Mouse (Mus musculus) hindbrain, embryonic 14.5 days (tissue): ENCODE data around the gene Fgfr2. TPM values are rescaled to one million over a fixed set of nuclear protein-coding genes. Genes with fewer than 3 reads are reported as not detected.

ENCODE experiments used
- ATAC-seq: fragments of 200-750 bp; cut with Nextera tagmentation; 2 replicates; pipeline ENCODE4 v1.8.0; 2017; ENCODE audit warnings: moderate number of reproducible peaks, mild to moderate bottlenecking, moderate TSS enrichment, moderate library complexity; ENCODE audit not compliant: low FRiP score
- DNase-seq: peaks from one replicate; pipeline ENCODE4 v3.0.0-alpha.2; 2015; ENCODE audit warnings: low spot score
- H3K27ac ChIP-seq: fragments of 300-500 bp; sonication (generic); 2 replicates; pipeline ENCODE4 v1.5.1; 2014; ENCODE audit warnings: mild to moderate bottlenecking, moderate library complexity
- H3K27me3 ChIP-seq: fragments of 300-500 bp; sonication (generic); 2 replicates; pipeline ENCODE4 v1.6.1; 2014; ENCODE audit warnings: mild to moderate bottlenecking, low read length, mixed read lengths; ENCODE audit not compliant: control insufficient read depth, insufficient read depth
- H3K36me3 ChIP-seq: fragments of 300-500 bp; sonication (generic); replicated peaks from 2 replicates; pipeline ENCODE4 v1.6.1; 2014; ENCODE audit not compliant: control insufficient read depth, insufficient read depth
- H3K4me1 ChIP-seq: fragments of 300-500 bp; sonication (generic); replicated peaks from 2 replicates; pipeline ENCODE4 v1.6.1; 2014; ENCODE audit warnings: antibody characterized with exemption, low read length, mixed read lengths; ENCODE audit not compliant: control insufficient read depth, insufficient read depth
- H3K4me2 ChIP-seq: fragments of 300-500 bp; sonication (generic); replicated peaks from 2 replicates; pipeline ENCODE4 v1.6.1; 2014; ENCODE audit warnings: mild to moderate bottlenecking, moderate library complexity
- H3K4me3 ChIP-seq: fragments of 300-500 bp; sonication (generic); replicated peaks from 2 replicates; pipeline ENCODE4 v1.5.1; 2014; ENCODE audit warnings: mild to moderate bottlenecking, low read length
- H3K9ac ChIP-seq: fragments of 300-500 bp; sonication (generic); 2 replicates; pipeline ENCODE4 v1.6.1; 2014
- H3K9me3 ChIP-seq: fragments of 300-500 bp; sonication (generic); 2 replicates; pipeline ENCODE4 v1.6.1; 2016; ENCODE audit warnings: low read length; ENCODE audit not compliant: control insufficient read depth
- WGBS: fragments of 180-500 bp; shearing (Covaris S2); extraction: QIAGEN DNeasy Blood & Tissue Kit; methylation state at CpG from one replicate; pipeline ENCODE4 v1.1.7; 2014; 5-methylcytosine and 5-hydroxymethylcytosine counted together
- polyA plus RNA-seq: library from polyadenylated mRNA; unstranded; fragments of >200 nt; fragmentation: Nextera tagmentation; extraction: Ambion mirVana; gene quantifications from 2 replicates; pipeline ENCODE4 v1.2.1, GENCODE M21; 2014

The Fgfr2 gene
- polyA plus RNA-seq, 1 experiment from 2014 or later: 43.5 TPM

- Histone ChIP-seq H3K27ac (no peak overlapping the region), H3K27me3 (no peaks in the 10 kb centered on the region), H3K9ac (no peak overlapping the region), H3K4me3 (no peak overlapping the region), H3K9me3 (no peaks in the 10 kb centered on the region), H3K36me3 (no peaks in the 10 kb centered on the region), H3K4me1 (0 out of 2 replicates have a peak, but pooled peaks cover 2% of the 10 kb centered on the region), H3K4me2 (no peak overlapping the region)
- WGBS: 7% methylated on average over 3 of the region's 3 CpGs
- no peak for ATAC-seq
- DNase-seq: no peak
These were observed 1426.3 kb downstream of the Fgfr2 start for GRCm38 (mm10) chr7:131696889-131697288.

GRCm38 (mm10) chr7:131687324-131687723, 1435.8 kb downstream of the Fgfr2 start:
- WGBS: 90% methylated on average over 1 of the region's 1 CpGs
- H3K4me2 ChIP-seq: no peak overlapping the region
- no peak overlapping the region for H3K27ac ChIP-seq
- H3K27me3 ChIP-seq: no peaks in the 10 kb centered on the region
- ATAC-seq (no peak), DNase-seq (no peak)
- no peak overlapping the region for H3K4me3 ChIP-seq
- no peaks in the 10 kb centered on the region for H3K4me1 ChIP-seq
- H3K9me3 ChIP-seq: no peaks in the 10 kb centered on the region
- no peaks in the 10 kb centered on the region for H3K36me3 ChIP-seq
- no peak overlapping the region for H3K9ac ChIP-seq

- no peak for DNase-seq
- Histone ChIP-seq H3K4me2 (no peak overlapping the region), H3K9ac (no peak overlapping the region), H3K27me3 (no peaks in the 10 kb centered on the region), H3K9me3 (no peaks in the 10 kb centered on the region), H3K36me3 (no peaks in the 10 kb centered on the region), H3K4me1 (no peaks in the 10 kb centered on the region), H3K27ac (no peak overlapping the region), H3K4me3 (no peak overlapping the region)
- no peak for ATAC-seq
- WGBS: 98% methylated on average over 2 of the region's 2 CpGs
These were observed 1446.0 kb downstream of the Fgfr2 start for GRCm38 (mm10) chr7:131677126-131677525.

GRCm38 (mm10) chr7:131670586-131670985, 1452.6 kb downstream of the Fgfr2 start:
- Histone ChIP-seq H3K27me3 (no peaks in the 10 kb centered on the region), H3K27ac (no peak overlapping the region), H3K9ac (no peak overlapping the region), H3K4me1 (no peaks in the 10 kb centered on the region), H3K4me3 (no peak overlapping the region), H3K36me3 (no peaks in the 10 kb centered on the region), H3K4me2 (no peak overlapping the region), H3K9me3 (no peaks in the 10 kb centered on the region)
- DNase-seq (no peak), ATAC-seq (no peak)
- WGBS: 33% methylated on average over 6 of the region's 6 CpGs

GRCm38 (mm10) chr7:131669326-131669725, 1453.8 kb downstream of the Fgfr2 start:
- 93% methylated on average over 4 of the region's 4 CpGs for WGBS
- no peak for DNase-seq
- Histone ChIP-seq H3K4me2 (no peak overlapping the region), H3K9me3 (no peaks in the 10 kb centered on the region), H3K9ac (no peak overlapping the region), H3K36me3 (no peaks in the 10 kb centered on the region), H3K27me3 (no peaks in the 10 kb centered on the region), H3K27ac (no peak overlapping the region), H3K4me3 (no peak overlapping the region), H3K4me1 (no peaks in the 10 kb centered on the region)
- ATAC-seq: no peak

GRCm38 (mm10) chr7:131660726-131661125, 1462.4 kb downstream of the Fgfr2 start:
- WGBS: 96% methylated on average over 1 of the region's 1 CpGs
- Histone ChIP-seq H3K4me3 (no peak overlapping the region), H3K36me3 (no peaks in the 10 kb centered on the region), H3K27ac (no peak overlapping the region), H3K9ac (no peak overlapping the region), H3K9me3 (no peaks in the 10 kb centered on the region), H3K4me2 (no peak overlapping the region), H3K27me3 (no peaks in the 10 kb centered on the region), H3K4me1 (0 out of 2 replicates have a peak, but pooled peaks cover 8% of the 10 kb centered on the region)
- DNase-seq (no peak), ATAC-seq (no peak)

- H3K4me2 ChIP-seq: no peak overlapping the region
- no peaks in the 10 kb centered on the region for H3K9me3 ChIP-seq
- ATAC-seq (no peak), DNase-seq (no peak)
- no peak overlapping the region for H3K4me3 ChIP-seq
- WGBS: 33% methylated on average over 7 of the region's 7 CpGs
- no peaks in the 10 kb centered on the region for H3K27me3 ChIP-seq
- no peak overlapping the region for H3K27ac ChIP-seq
- no peaks in the 10 kb centered on the region for H3K36me3 ChIP-seq
- no peak overlapping the region for H3K9ac ChIP-seq
- H3K4me1 ChIP-seq: 0 out of 2 replicates have a peak, but pooled peaks cover 8% of the 10 kb centered on the region
These were observed 1467.1 kb downstream of the Fgfr2 start for GRCm38 (mm10) chr7:131656017-131656416.

- no peak overlapping the region for H3K4me3 ChIP-seq
- no peak overlapping the region for H3K27ac ChIP-seq
- DNase-seq: no peak
- H3K9ac ChIP-seq: no peak overlapping the region
- H3K27me3 ChIP-seq: no peaks in the 10 kb centered on the region
- no peaks in the 10 kb centered on the region for H3K9me3 ChIP-seq
- ATAC-seq: no peak
- no peak overlapping the region for H3K4me2 ChIP-seq
- H3K36me3 ChIP-seq: no peaks in the 10 kb centered on the region
- 0 out of 2 replicates have a peak, but pooled peaks cover 8% of the 10 kb centered on the region for H3K4me1 ChIP-seq
- WGBS: 71% methylated on average over 6 of the region's 6 CpGs
These were observed 1469.7 kb downstream of the Fgfr2 start for GRCm38 (mm10) chr7:131653416-131653815.

GRCm38 (mm10) chr7:131651921-131652694, 1471.0 kb downstream of the Fgfr2 start:
- DNase-seq (no peak), ATAC-seq (no peak)
- no peak overlapping the region for H3K9ac ChIP-seq
- WGBS: 58% methylated on average over 12 of the region's 12 CpGs
- H3K27me3 ChIP-seq: no peaks in the 10 kb centered on the region
- no peaks in the 10 kb centered on the region for H3K36me3 ChIP-seq
- 0 out of 2 replicates have a peak, but pooled peaks cover 8% of the 10 kb centered on the region for H3K4me1 ChIP-seq
- no peak overlapping the region for H3K27ac ChIP-seq
- no peaks in the 10 kb centered on the region for H3K9me3 ChIP-seq
- no peak overlapping the region for H3K4me3 ChIP-seq
- H3K4me2 ChIP-seq: no peak overlapping the region
